Comparison of ENCODE assay signal across 9 mouse cellular contexts in the genomic region with DNA sequence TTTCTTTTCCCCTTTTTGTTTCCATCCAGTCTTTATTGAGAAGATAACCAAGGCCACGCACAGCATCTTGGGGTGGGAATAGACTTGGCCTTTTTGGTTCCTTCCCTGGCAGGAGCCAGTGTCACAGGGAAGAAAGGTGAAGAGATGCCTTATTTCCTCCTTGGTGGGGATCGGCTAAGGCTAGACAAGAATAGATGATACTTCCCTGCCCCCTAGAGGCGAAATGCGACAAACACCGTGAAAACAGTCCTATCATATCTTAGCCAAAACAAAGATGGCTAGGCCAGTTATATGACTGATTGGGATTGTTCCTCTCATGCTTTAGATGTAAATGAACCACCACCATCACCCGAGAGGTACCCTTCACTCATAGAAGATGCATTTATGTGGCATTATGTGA. TPM values are rescaled to one million over a fixed set of nuclear protein-coding genes. Genes with fewer than 3 reads are reported as not detected.
DNase-seq lines count a peak whose midpoint lies in the region; ATAC-seq and TF ChIP-seq lines count a peak whose summit lies in the region.
"Had no signal": no experiment of that assay in that cellular context is flagged by ENCODE, and none has a peak within 500 bp of the region (broad histone marks: within the 10 kb centered on the region; RNA-seq: fewer than 3 reads in every experiment).

No protein-coding gene starts in this region.

- TF ChIP-seq EP300 in liver, embryonic 14.5 days (IDR thresholded peaks at IDR 0.05; ENCODE audit: low read depth): no peak

- H3K9me3 ChIP-seq in neural tube, embryonic 11.5 days (ENCODE audit: control insufficient read depth, low read length): no peaks in the 10 kb centered on the region
- H3K9me3 ChIP-seq in liver, embryonic 14.5 days (ENCODE audit: control insufficient read depth, low read length): no peaks in the 10 kb centered on the region
- H3K9me3 ChIP-seq in neural tube, embryonic 15.5 days (replicated peaks): no peaks in the 10 kb centered on the region
- H3K9me3 ChIP-seq: limb, embryonic 15.5 days had no signal

- no peaks in the 10 kb centered on the region for H3K4me1 ChIP-seq in neural tube, embryonic 11.5 days (ENCODE audit: control insufficient read depth, insufficient read depth, low read length)
- no peaks in the 10 kb centered on the region for H3K4me1 ChIP-seq in liver, embryonic 14.5 days (replicated peaks; ENCODE audit: control insufficient read depth in 2 of 2, insufficient read depth in 2 of 2, low read length in 1 of 2)
- peaks cover 15% of the 10 kb centered on the region; the same call in 1 of the 2 replicates for H3K4me1 ChIP-seq in neural tube, embryonic 15.5 days

- intact Hi-C loops in heart, postnatal 10 days (cut with DNase I): no loop called here

- DNase-seq in neural tube, embryonic 11.5 days (ENCODE audit: low spot score): peak; percentile 42
- DNase-seq in neural tube, embryonic 10.5 days (ENCODE audit: extremely low spot score, low spot score): no peak
- DNase-seq in NIH3T3 (ENCODE audit: low read depth): peak; percentile 77
- DNase-seq in cerebellum, postnatal 10 days: peak; percentile 82 to 83
- DNase-seq in heart, postnatal 10 days: peak; percentile 57 to 67
- DNase-seq in liver, embryonic 14.5 days (ENCODE audit: low read depth in 3 of 3, low spot score in 3 of 3): peak in 2 of 3 experiments; percentile 5 to 6

- H3K4me2 ChIP-seq in neural tube, embryonic 11.5 days (ENCODE audit: low read depth): no peak overlapping the region
- no peak overlapping the region for H3K4me2 ChIP-seq in liver, embryonic 14.5 days (ENCODE audit: low read depth)
- no peak overlapping the region for H3K4me2 ChIP-seq in neural tube, embryonic 15.5 days
- H3K4me2 ChIP-seq: limb, embryonic 15.5 days had no signal

- H3K27ac ChIP-seq in neural tube, embryonic 11.5 days (ENCODE audit: low read depth, low read length): no peak overlapping the region
- no peak overlapping the region for H3K27ac ChIP-seq in liver, embryonic 14.5 days
- no peak overlapping the region for H3K27ac ChIP-seq in neural tube, embryonic 15.5 days (replicated peaks)
- H3K27ac ChIP-seq: limb, embryonic 15.5 days had no signal

- no peaks in the 10 kb centered on the region for H3K36me3 ChIP-seq in neural tube, embryonic 11.5 days (ENCODE audit: control insufficient read depth, insufficient read depth, low read length)
- no peaks in the 10 kb centered on the region for H3K36me3 ChIP-seq in liver, embryonic 14.5 days (replicated peaks; ENCODE audit: control insufficient read depth, insufficient read depth, low read depth)
- no peaks in the 10 kb centered on the region for H3K36me3 ChIP-seq in neural tube, embryonic 15.5 days
- H3K36me3 ChIP-seq: limb, embryonic 15.5 days had no signal

- WGBS in neural tube, embryonic 11.5 days: 16% methylated on average over 6 of the region's 6 CpGs
- WGBS in liver, embryonic 14.5 days (ENCODE audit: insufficient replicate concordance): 6% methylated on average over 6 of the region's 6 CpGs
- 13% methylated on average over 6 of the region's 6 CpGs for WGBS in neural tube, embryonic 15.5 days

- no peak overlapping the region for H3K4me3 ChIP-seq in neural tube, embryonic 11.5 days (ENCODE audit: low read depth, low read length)
- no peak overlapping the region for H3K4me3 ChIP-seq in liver, embryonic 14.5 days (ENCODE audit: insufficient read depth in 1 of 2, low read depth in 2 of 2, low read length in 2 of 2)
- no peak overlapping the region for H3K4me3 ChIP-seq in neural tube, embryonic 15.5 days (replicated peaks)
- H3K4me3 ChIP-seq: limb, embryonic 15.5 days had no signal

- H3K27me3 ChIP-seq in neural tube, embryonic 11.5 days (ENCODE audit: control insufficient read depth, insufficient read depth, low read length): peaks cover 24% of the 10 kb centered on the region
- no peaks in the 10 kb centered on the region; the same call in none of the 2 replicates for H3K27me3 ChIP-seq in liver, embryonic 14.5 days (ENCODE audit: control insufficient read depth, insufficient read depth, low read length)
- peaks cover 54% of the 10 kb centered on the region for H3K27me3 ChIP-seq in neural tube, embryonic 15.5 days (replicated peaks)

- peak; percentile 60 for TF ChIP-seq CTCF in liver, embryonic 14.5 days (IDR thresholded peaks at IDR 0.05; ENCODE audit: low read depth)

- no peak overlapping the region for H3K9ac ChIP-seq in neural tube, embryonic 11.5 days (ENCODE audit: low read length)
- no peak overlapping the region for H3K9ac ChIP-seq in liver, embryonic 14.5 days (replicated peaks)
- H3K9ac ChIP-seq in neural tube, embryonic 15.5 days (replicated peaks): no peak overlapping the region
- H3K9ac ChIP-seq: limb, embryonic 15.5 days had no signal

- no peak for ATAC-seq in neural tube, embryonic 11.5 days (ENCODE audit: insufficient read depth, low FRiP score, low TSS enrichment)
- no peak for ATAC-seq in liver, embryonic 14.5 days (ENCODE audit: insufficient read depth)
- peak; percentile 57; the same call in 1 of the 2 replicates for ATAC-seq in neural tube, embryonic 15.5 days (ENCODE audit: low FRiP score)
- ATAC-seq in erythroblast, adult 5-6 weeks (replicated peaks; ENCODE audit: low FRiP score, poor library complexity, severe bottlenecking): no peak

RNA-seq across cellular contexts. Expression of a gene that starts 7.6 kb away (rescaled TPM):
- polyA plus RNA-seq in neural tube, embryonic 11.5 days (2014; fragmentation: Nextera tagmentation; extraction: Ambion mirVana): 0.94 and 1.8 TPM in 2 replicates
- total RNA-seq in heart, postnatal 10 days (2021): 10 to 100 TPM; 66.9 to 69.9 TPM
- polyA plus RNA-seq in liver, embryonic 14.5 days (2012; rRNA removed): 1.1 TPM in 2 replicates
- polyA plus RNA-seq in liver, embryonic 14.5 days (2014; fragmentation: Nextera tagmentation; extraction: Ambion mirVana): 1.0 and 1.3 TPM in 2 replicates
- polyA plus RNA-seq in neural tube, embryonic 15.5 days (2015; fragmentation: Nextera tagmentation; extraction: Ambion mirVana): 7.0 and 9.2 TPM in 2 replicates
- total RNA-seq in erythroblast, adult 5-6 weeks (2015; ENCODE audit: low replicate concordance): 0.84 and 1.2 TPM in 2 replicates
- total RNA-seq in erythroblast, adult 5-6 weeks (2017; ENCODE audit: low replicate concordance): 0.26 TPM in 1 of 2 replicates, not detected in the other
